Comparison of ENCODE assay signal across 8 mouse cellular contexts in genomic region chr10:93641821-93642746, GRCm38 (mm10). TPM values are rescaled to one million over a fixed set of nuclear protein-coding genes. Genes with fewer than 3 reads are reported as not detected.
DNase-seq lines count a peak whose midpoint lies in the region; ATAC-seq and TF ChIP-seq lines count a peak whose summit lies in the region.

No protein-coding gene starts in this region.

- peak overlapping the region; percentile 96 for H3K9ac ChIP-seq in hindbrain, embryonic 12.5 days
- H3K9ac ChIP-seq in limb, embryonic 15.5 days, result peak overlapping the region; percentile 26

- peaks cover 67% of the 10 kb centered on the region for H3K27me3 ChIP-seq in erythroblast, embryonic 14.5 days (ENCODE audit: control insufficient read depth)
- H3K27me3 ChIP-seq in hindbrain, embryonic 12.5 days, result no peaks in the 10 kb centered on the region
- peaks cover 15% of the 10 kb centered on the region for H3K27me3 ChIP-seq in limb, embryonic 15.5 days

- DNase-seq in ovary, postnatal 10 days (ENCODE audit: low spot score), result peak; percentile 8
- no peak for DNase-seq in ovary, postnatal 14 days (ENCODE audit: low spot score)
- no peak for DNase-seq in yolk sac, embryonic 10.5 days (ENCODE audit: low spot score)

- H3K4me2 ChIP-seq in hindbrain, embryonic 12.5 days (replicated peaks), result peak overlapping the region; percentile 98
- peak overlapping the region; percentile 99 for H3K4me2 ChIP-seq in limb, embryonic 15.5 days

- no peaks in the 10 kb centered on the region for H3K36me3 ChIP-seq in erythroblast, embryonic 14.5 days (ENCODE audit: control insufficient read depth)
- peaks cover 20% of the 10 kb centered on the region for H3K36me3 ChIP-seq in hindbrain, embryonic 12.5 days
- H3K36me3 ChIP-seq in limb, embryonic 15.5 days, result no peaks in the 10 kb centered on the region

- TF ChIP-seq CTCF in bone marrow macrophage, adult 2 months (IDR thresholded peaks at IDR 0.05; ENCODE audit: low read depth, low read length), result no peak

- H3K4me1 ChIP-seq in bone marrow macrophage, adult 2 months (ENCODE audit: control insufficient read depth, insufficient read depth, low read length), result no peaks in the 10 kb centered on the region
- peaks cover 17% of the 10 kb centered on the region for H3K4me1 ChIP-seq in erythroblast, embryonic 14.5 days (ENCODE audit: control insufficient read depth)
- H3K4me1 ChIP-seq in hindbrain, embryonic 12.5 days, result peaks cover 27% of the 10 kb centered on the region
- H3K4me1 ChIP-seq in limb, embryonic 15.5 days, result peaks cover 33% of the 10 kb centered on the region

- H3K27ac ChIP-seq in bone marrow macrophage, adult 2 months (ENCODE audit: insufficient read depth, low read depth, low read length), result no peak overlapping the region
- H3K27ac ChIP-seq in hindbrain, embryonic 12.5 days, result peak overlapping the region; percentile 83
- H3K27ac ChIP-seq in limb, embryonic 15.5 days, result no peak overlapping the region

- ATAC-seq in hindbrain, embryonic 12.5 days (ENCODE audit: low FRiP score), result peak; percentile 63
- no peak for ATAC-seq in limb, embryonic 15.5 days (ENCODE audit: insufficient number of reproducible peaks, low FRiP score, low TSS enrichment, low read depth)
- ATAC-seq in monocyte, adult 5-6 weeks (replicated peaks; ENCODE audit: insufficient number of reproducible peaks, low FRiP score, low TSS enrichment, poor library complexity, severe bottlenecking), result peak; percentile 31; the same call in 1 of the 2 replicates

- H3K9me3 ChIP-seq in erythroblast, embryonic 14.5 days (ENCODE audit: control insufficient read depth, low read length), result peaks cover 4% of the 10 kb centered on the region; the same call in 1 of the 2 replicates
- no peaks in the 10 kb centered on the region for H3K9me3 ChIP-seq in hindbrain, embryonic 12.5 days (replicated peaks)
- no peaks in the 10 kb centered on the region for H3K9me3 ChIP-seq in limb, embryonic 15.5 days

- no peak for TF ChIP-seq POLR2A in bone marrow macrophage, adult 2 months (IDR thresholded peaks at IDR 0.05; ENCODE audit: borderline replicate concordance, low read depth, low read length)

- 5% methylated on average over 32 of the region's 32 CpGs for WGBS in hindbrain, embryonic 12.5 days
- WGBS in limb, embryonic 15.5 days, result 5% methylated on average over 32 of the region's 32 CpGs

- 0 out of 2 replicates have a peak overlapping the region, but pooled peaks have one; percentile 60 for H3K4me3 ChIP-seq in bone marrow macrophage, adult 2 months (ENCODE audit: insufficient read depth, low read length)
- peak overlapping the region; percentile 49 for H3K4me3 ChIP-seq in erythroblast, embryonic 14.5 days (replicated peaks)
- H3K4me3 ChIP-seq in hindbrain, embryonic 12.5 days, result peak overlapping the region; percentile 90
- peak overlapping the region; percentile 75 for H3K4me3 ChIP-seq in limb, embryonic 15.5 days

RNA-seq across cellular contexts. Expression of gene Ntn4, which starts 1.6 kb away (rescaled TPM):
- polyA plus RNA-seq in bone marrow macrophage, adult 2 months (2012; ENCODE audit: insufficient read depth, insufficient read length, missing spikeins), result 0.20 TPM in 1 of 2 replicates, not detected in the other
- not detected in 2 replicates for polyA plus RNA-seq in erythroblast, embryonic 14.5 days (2012)
- polyA plus RNA-seq in hindbrain, embryonic 12.5 days (2016; fragmentation: Nextera tagmentation; extraction: Ambion mirVana), result 3.2 and 3.4 TPM in 2 replicates
- 0.43 and 1.2 TPM in 2 replicates for polyA plus RNA-seq in limb, embryonic 15.5 days (2015; fragmentation: Nextera tagmentation; extraction: Ambion mirVana)
- 0.10 to 0.38 TPM in 2 of 3 replicates, not detected in the other for total RNA-seq in monocyte, adult 5-6 weeks (2017)

RNA-seq across cellular contexts. Expression of gene Snrpf, which starts 52.6 kb away (rescaled TPM):
- polyA plus RNA-seq in bone marrow macrophage, adult 2 months (2012; ENCODE audit: insufficient read depth, insufficient read length, missing spikeins), result 14.2 and 21.9 TPM in 2 replicates
- 9.7 and 11.9 TPM in 2 replicates for polyA plus RNA-seq in erythroblast, embryonic 14.5 days (2012)
- 108 and 119 TPM in 2 replicates for polyA plus RNA-seq in hindbrain, embryonic 12.5 days (2016; fragmentation: Nextera tagmentation; extraction: Ambion mirVana)
- 96.3 and 98.8 TPM in 2 replicates for polyA plus RNA-seq in limb, embryonic 15.5 days (2015; fragmentation: Nextera tagmentation; extraction: Ambion mirVana)
- total RNA-seq in monocyte, adult 5-6 weeks (2017), result 80.8 to 102 TPM (median 89.9 TPM) in 3 replicates
